Mouse (Mus musculus) liver, embryonic 16.5 days (tissue): ENCODE results near the gene Stx7. TPM values are rescaled to one million over a fixed set of nuclear protein-coding genes. Genes with fewer than 3 reads are reported as not detected.

ENCODE experiments used
- ATAC-seq: fragments of 200-750 bp; cut with Nextera tagmentation; 2 replicates; pipeline ENCODE4 v1.8.0; 2017; ENCODE audit warnings: low read depth, mild to moderate bottlenecking, moderate number of reproducible peaks, moderate library complexity
- H3K27ac ChIP-seq: fragments of 300-500 bp; sonication (generic); 2 replicates; pipeline ENCODE4 v1.5.1; 2014; ENCODE audit warnings: mild to moderate bottlenecking, low read length
- H3K27me3 ChIP-seq: fragments of 300-500 bp; sonication (generic); 2 replicates; pipeline ENCODE4 v1.6.1; 2014; ENCODE audit warnings: low read depth, low read length, mixed read lengths; ENCODE audit not compliant: control insufficient read depth, insufficient read depth
- H3K36me3 ChIP-seq: fragments of 300-500 bp; sonication (generic); 2 replicates; pipeline ENCODE4 v1.6.1; 2014; ENCODE audit warnings: mild to moderate bottlenecking; ENCODE audit not compliant: control insufficient read depth, insufficient read depth
- H3K4me1 ChIP-seq: fragments of 300-500 bp; sonication (generic); 2 replicates; pipeline ENCODE4 v1.6.1; 2014; ENCODE audit warnings: low read depth, low read length, mixed read lengths; ENCODE audit not compliant: control insufficient read depth
- H3K4me2 ChIP-seq: fragments of 300-500 bp; sonication (generic); 2 replicates; pipeline ENCODE4 v1.6.1; 2014; ENCODE audit warnings: low read depth, low read length, mixed read lengths
- H3K4me3 ChIP-seq: fragments of 300-500 bp; sonication (generic); 2 replicates; pipeline ENCODE4 v1.5.1; 2014; ENCODE audit warnings: low read depth, mild to moderate bottlenecking, low read length
- H3K9ac ChIP-seq: fragments of 300-500 bp; sonication (generic); 2 replicates; pipeline ENCODE4 v1.6.1; 2014; ENCODE audit warnings: low read depth, low read length
- H3K9me3 ChIP-seq: fragments of 300-500 bp; sonication (generic); replicated peaks from 2 replicates; pipeline ENCODE4 v1.6.1; 2016; ENCODE audit warnings: low read length; ENCODE audit not compliant: control insufficient read depth
- WGBS: fragments of 180-500 bp; shearing (Covaris S2); extraction: QIAGEN DNeasy Blood & Tissue Kit; methylation state at CpG from one replicate; pipeline ENCODE4 v1.1.7; 2014; ENCODE audit not compliant: insufficient replicate concordance; 5-methylcytosine and 5-hydroxymethylcytosine counted together
- polyA plus RNA-seq: library from polyadenylated mRNA; unstranded; fragments of >200 nt; fragmentation: Nextera tagmentation; extraction: Ambion mirVana; gene quantifications from 2 replicates; pipeline ENCODE4 v1.2.1, GENCODE M21; 2015

Stx7 gene
- polyA plus RNA-seq, 1 experiment from 2014 or later = 26.8 TPM

GRCm38 (mm10) chr10:24191977-24192376 is 42.9 kb downstream of the Stx7 start:
- no peak for ATAC-seq
- Histone ChIP-seq H3K4me3 (no peak overlapping the region), H3K9ac (no peak overlapping the region), H3K4me1 (no peaks in the 10 kb centered on the region), H3K4me2 (no peak overlapping the region), H3K27ac (no peak overlapping the region), H3K9me3 (no peaks in the 10 kb centered on the region), H3K27me3 (no peaks in the 10 kb centered on the region), H3K36me3 (no peaks in the 10 kb centered on the region; the same call in 1 of the 2 replicates)
- 63% methylated on average over 1 of the region's 1 CpGs for WGBS

DNA sequence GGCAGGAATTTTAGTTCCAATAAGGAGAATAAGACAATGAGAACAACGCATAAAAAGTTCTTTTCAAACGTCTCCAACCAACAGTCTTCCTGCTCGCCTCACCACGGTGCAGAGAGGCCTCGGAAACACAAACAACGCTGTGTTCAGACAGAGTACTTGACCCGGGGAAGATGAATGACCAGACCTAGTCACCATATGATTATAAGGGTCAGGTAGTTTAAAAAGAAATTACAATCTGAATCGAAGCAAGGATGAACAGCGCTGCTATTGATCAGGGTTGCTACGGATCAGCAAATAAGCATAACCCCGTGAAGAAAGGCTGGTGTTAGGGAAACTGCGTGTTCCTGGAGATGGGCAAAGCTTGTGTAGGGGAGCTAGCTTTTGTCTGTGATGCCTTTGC is 50.2 kb downstream of the Stx7 start:
- H3K9ac ChIP-seq = no peak overlapping the region
- H3K4me3 ChIP-seq = no peak overlapping the region
- ATAC-seq = no peak
- no peak overlapping the region for H3K27ac ChIP-seq
- H3K27me3 ChIP-seq = no peaks in the 10 kb centered on the region
- 68% methylated on average over 12 of the region's 12 CpGs for WGBS
- no peak overlapping the region for H3K4me2 ChIP-seq
- no peaks in the 10 kb centered on the region for H3K4me1 ChIP-seq
- no peaks in the 10 kb centered on the region for H3K9me3 ChIP-seq
- no peaks in the 10 kb centered on the region for H3K36me3 ChIP-seq

DNA sequence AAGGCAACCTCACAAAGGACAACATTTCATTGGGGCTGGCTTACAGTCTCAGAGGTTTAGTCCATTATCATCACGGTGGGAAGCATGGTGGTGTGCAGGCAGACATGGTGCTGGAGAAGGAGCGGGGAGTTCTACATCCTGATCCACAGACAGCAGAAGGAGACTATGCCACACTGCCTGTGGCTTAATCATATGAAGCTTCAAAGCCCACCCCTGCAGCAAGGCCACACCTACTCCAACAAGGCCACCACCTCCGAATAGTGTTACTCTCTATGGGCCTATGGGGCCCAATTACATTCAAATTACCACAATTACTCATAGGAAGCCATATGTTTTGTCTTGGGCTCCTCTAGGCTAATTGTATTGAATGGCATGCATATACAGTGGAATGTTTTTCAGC is 51.0 kb downstream of the Stx7 start:
- WGBS = 65% methylated on average over 3 of the region's 3 CpGs
- no peaks in the 10 kb centered on the region for H3K4me1 ChIP-seq

GRCm38 (mm10) chr10:24210075-24210474 is 61.0 kb downstream of the Stx7 start:
- H3K27ac ChIP-seq = no peak overlapping the region
- no peak overlapping the region for H3K4me3 ChIP-seq
- no peak overlapping the region for H3K4me2 ChIP-seq
- H3K9ac ChIP-seq = no peak overlapping the region
- 61% methylated on average over 6 of the region's 6 CpGs for whole genome bisulfite sequencing
- no peaks in the 10 kb centered on the region for H3K36me3 ChIP-seq
- H3K9me3 ChIP-seq = no peaks in the 10 kb centered on the region
- ATAC-seq = no peak
- H3K4me1 ChIP-seq = no peaks in the 10 kb centered on the region
- no peaks in the 10 kb centered on the region for H3K27me3 ChIP-seq

More for the DNA sequence above, 51.0 kb downstream of the Stx7 start:
- Histone ChIP-seq H3K27me3 (no peaks in the 10 kb centered on the region), H3K9ac (no peak overlapping the region), H3K4me3 (no peak overlapping the region), H3K36me3 (no peaks in the 10 kb centered on the region), H3K27ac (no peak overlapping the region), H3K4me2 (no peak overlapping the region), H3K9me3 (no peaks in the 10 kb centered on the region)
- ATAC-seq = no peak

DNA sequence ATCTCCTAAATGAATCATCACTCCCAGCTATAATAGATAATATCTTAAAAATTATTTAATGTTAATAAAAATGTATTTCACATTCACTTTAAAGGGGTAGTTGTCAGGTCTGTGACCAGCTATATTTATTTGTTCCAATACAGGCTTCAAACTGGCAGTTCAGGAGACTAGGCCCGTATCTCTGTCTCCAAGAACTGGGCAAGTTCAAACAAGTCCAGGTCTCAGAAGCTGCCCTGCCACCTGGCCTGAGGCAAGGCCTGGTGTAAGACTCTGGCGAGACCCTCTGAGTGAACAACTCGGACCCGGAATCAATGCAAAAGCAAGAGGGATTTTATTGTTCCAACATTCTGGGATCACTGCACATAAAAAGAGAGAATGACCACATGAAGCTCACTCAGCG is 64.2 kb downstream of the Stx7 start:
- Histone ChIP-seq H3K27ac (no peak overlapping the region), H3K4me2 (no peak overlapping the region), H3K4me3 (no peak overlapping the region), H3K36me3 (no peaks in the 10 kb centered on the region), H3K27me3 (no peaks in the 10 kb centered on the region), H3K9ac (no peak overlapping the region), H3K9me3 (no peaks in the 10 kb centered on the region), H3K4me1 (no peaks in the 10 kb centered on the region)
- 56% methylated on average over 5 of the region's 5 CpGs for WGBS
- no peak for ATAC-seq

DNA sequence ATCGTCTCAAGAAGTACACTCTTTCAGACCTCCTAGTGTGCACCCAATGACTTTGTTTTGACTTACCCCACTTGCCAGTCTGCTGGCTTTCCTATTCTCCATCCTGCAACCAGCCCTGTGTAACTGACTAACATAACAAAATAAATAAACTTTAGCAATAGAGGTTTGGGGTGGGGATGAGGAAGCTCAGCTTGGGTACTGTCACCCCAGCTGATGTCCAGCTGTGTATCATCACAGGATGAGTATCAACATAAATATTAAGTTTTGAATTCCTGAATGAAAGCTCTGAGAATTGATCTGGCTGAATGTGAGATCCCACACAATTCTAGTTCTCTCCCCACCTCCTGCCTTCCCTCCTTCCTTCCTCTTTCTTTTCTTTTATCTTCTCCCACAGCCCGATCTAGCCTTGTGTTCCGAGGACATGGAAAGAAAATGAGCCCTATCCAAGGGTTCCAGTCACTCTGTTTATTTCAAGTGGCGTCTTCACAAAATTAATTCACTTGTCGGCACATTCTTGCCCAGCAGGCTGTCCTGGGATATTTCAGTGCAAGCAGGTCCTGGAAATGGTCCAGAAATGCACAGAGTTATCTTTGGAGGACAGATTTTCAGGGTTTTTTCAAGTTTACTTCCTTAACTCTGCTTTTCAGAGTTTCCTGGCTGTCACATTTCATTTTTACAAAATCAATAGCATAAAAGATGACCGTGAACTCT is 68.6 kb downstream of the Stx7 start:
- Histone ChIP-seq H3K4me1 (no peaks in the 10 kb centered on the region), H3K4me2 (no peak overlapping the region), H3K9me3 (no peaks in the 10 kb centered on the region), H3K36me3 (no peaks in the 10 kb centered on the region), H3K27ac (no peak overlapping the region), H3K9ac (no peak overlapping the region), H3K4me3 (no peak overlapping the region), H3K27me3 (peaks cover 6% of the 10 kb centered on the region)
- WGBS = 42% methylated on average over 6 of the region's 6 CpGs
- no peak for ATAC-seq

GRCm38 (mm10) chr10:24220931-24221330 is 71.8 kb downstream of the Stx7 start:
- Histone ChIP-seq H3K4me3 (no peak overlapping the region), H3K27me3 (peaks cover 28% of the 10 kb centered on the region), H3K27ac (no peak overlapping the region), H3K36me3 (no peaks in the 10 kb centered on the region), H3K4me2 (no peak overlapping the region), H3K4me1 (no peaks in the 10 kb centered on the region), H3K9me3 (no peaks in the 10 kb centered on the region), H3K9ac (no peak overlapping the region)
- WGBS = 66% methylated on average over 5 of the region's 5 CpGs
- no peak for ATAC-seq

DNA sequence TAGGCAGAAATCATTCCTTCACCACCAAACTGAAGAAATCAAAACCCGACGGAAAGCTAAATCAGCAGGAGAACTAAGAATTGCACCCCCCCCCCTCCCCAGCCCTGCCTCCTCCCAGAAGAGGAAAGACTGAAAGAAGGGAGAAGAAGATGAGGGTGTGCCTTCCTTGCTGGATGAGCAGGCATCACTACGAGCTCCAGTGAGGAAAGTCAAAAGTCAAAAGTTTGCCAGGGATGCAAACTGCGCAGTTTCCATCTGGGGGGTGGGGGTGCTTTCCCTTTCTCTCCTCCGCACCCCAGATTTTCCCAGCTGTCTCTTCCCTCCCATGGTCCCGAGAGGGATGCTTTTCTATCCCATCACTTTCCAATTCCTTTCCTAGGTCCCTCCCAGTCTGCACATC is 73.8 kb downstream of the Stx7 start:
- no peak for ATAC-seq
- 20% methylated on average over 6 of the region's 6 CpGs for WGBS
- peak overlapping the region; percentile 54 for H3K4me2 ChIP-seq
- no peaks in the 10 kb centered on the region for H3K36me3 ChIP-seq
- no peak overlapping the region for H3K9ac ChIP-seq
- H3K27me3 ChIP-seq = peaks cover 28% of the 10 kb centered on the region
- no peaks in the 10 kb centered on the region for H3K9me3 ChIP-seq
- H3K4me1 ChIP-seq = no peaks in the 10 kb centered on the region
- peak overlapping the region; percentile 41 for H3K4me3 ChIP-seq
- H3K27ac ChIP-seq = no peak overlapping the region

DNA sequence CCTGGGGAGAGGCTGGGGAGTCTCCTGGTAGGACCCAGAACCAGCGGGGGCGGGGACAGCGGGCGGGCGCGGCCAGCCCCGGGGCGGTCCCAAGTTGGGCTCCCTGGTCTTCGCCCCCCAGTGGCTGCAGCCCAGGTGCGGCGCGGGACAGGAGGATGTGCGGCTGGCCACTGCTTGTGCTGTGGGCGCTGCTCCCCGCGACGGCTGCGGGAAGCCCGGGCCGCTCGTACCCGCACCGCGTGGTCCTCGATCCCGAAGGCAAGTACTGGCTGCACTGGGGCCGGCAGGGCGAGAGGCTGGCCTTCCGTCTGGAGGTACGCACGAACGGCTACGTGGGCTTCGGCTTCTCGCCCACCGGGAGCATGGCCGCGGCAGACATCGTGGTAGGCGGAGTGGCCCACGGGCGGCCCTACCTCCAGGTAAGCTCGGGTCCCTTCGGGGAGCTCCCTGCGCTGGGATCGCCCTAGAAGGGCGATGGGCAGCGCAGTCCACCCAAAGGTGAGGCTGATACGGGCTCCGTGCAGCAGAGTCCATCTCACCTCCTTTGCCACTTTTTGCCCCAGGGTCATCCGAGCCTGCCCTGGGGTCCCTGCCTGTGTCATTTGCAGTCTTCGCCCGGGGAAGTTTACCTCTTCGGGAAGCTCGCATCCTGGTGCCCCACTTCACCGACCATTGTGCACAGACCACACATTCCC is 74.5 kb downstream of the Stx7 start, which contains the start of gene Moxd1:
Moxd1 (plus strand) TSS at position 69 of the 695 bp plus-strand sequence.
- Histone ChIP-seq H3K4me1 (no peaks in the 10 kb centered on the region), H3K36me3 (no peaks in the 10 kb centered on the region), H3K9ac (no peak within 1 kb of the TSS), H3K27me3 (peaks cover 28% of the 10 kb centered on the region), H3K9me3 (no peaks in the 10 kb centered on the region), H3K4me3 (peak within 1 kb of the TSS; percentile 41), H3K4me2 (peak within 1 kb of the TSS; percentile 54), H3K27ac (no peak within 1 kb of the TSS)
- ATAC-seq = no peak
- WGBS = 1% methylated on average over 56 of the region's 56 CpGs
